Mouse (Mus musculus) C2C12 (cell line): ENCODE data around the gene Lrch3.

Experiments used
- CEBPB ChIP-seq: IDR thresholded peaks from one replicate; pipeline ENCODE4 v1.6.1; 2011; ENCODE audit warnings: low read depth, mild to moderate bottlenecking, control low read depth, moderate library complexity
- CTCF ChIP-seq: IDR thresholded peaks from one replicate; pipeline ENCODE4 v1.5.1; 2011; ENCODE audit not compliant: control insufficient read depth, insufficient read depth, insufficient read length
- MAX ChIP-seq: IDR thresholded peaks from one replicate; pipeline ENCODE4 v1.6.1; 2011; ENCODE audit warnings: mild to moderate bottlenecking, control low read depth

- no peak for TF ChIP-seq MAX
- TF ChIP-seq CTCF = no peak
- TF ChIP-seq CEBPB = no peak
Observed at GRCm38 (mm10) chr16:32913937-32914881, at the start of gene Lrch3.
